Mouse (Mus musculus): ENCODE results near the gene Olfr160. TPM values are rescaled to one million over a fixed set of nuclear protein-coding genes. Genes with fewer than 3 reads are reported as not detected.

Olfr160 gene
- polyA plus RNA-seq (2016; fragmentation: Nextera tagmentation; extraction: Ambion mirVana), result not detected in 2 replicates

GRCm38 (mm10) chr9:37716150-37716549 lies at the start of gene Olfr160:
Gene Olfr160, minus strand, starts transcription at chr9:37716250.
- 95% methylated on average over 1 of the region's 1 CpGs for WGBS
- no peaks in the 10 kb centered on the region for H3K36me3 ChIP-seq (replicated peaks)
- H3K4me2 ChIP-seq, result no peak within 1 kb of the TSS
- no peak for ATAC-seq (ENCODE audit: low FRiP score)
- no peaks in the 10 kb centered on the region for H3K9me3 ChIP-seq
- no peak within 1 kb of the TSS for H3K27ac ChIP-seq
- no peaks in the 10 kb centered on the region for H3K27me3 ChIP-seq
- H3K9ac ChIP-seq, result no peak within 1 kb of the TSS
- no peak within 1 kb of the TSS for H3K4me3 ChIP-seq (replicated peaks)
- no peaks in the 10 kb centered on the region for H3K4me1 ChIP-seq

- H3K27ac ChIP-seq, result no peak overlapping the region
- H3K4me1 ChIP-seq, result no peaks in the 10 kb centered on the region
- no peak overlapping the region for H3K4me3 ChIP-seq (replicated peaks)
- H3K9me3 ChIP-seq, result no peaks in the 10 kb centered on the region
- no peaks in the 10 kb centered on the region for H3K27me3 ChIP-seq
- no peak for ATAC-seq (ENCODE audit: low FRiP score)
- no peak overlapping the region for H3K9ac ChIP-seq
- H3K36me3 ChIP-seq (replicated peaks), result no peaks in the 10 kb centered on the region
- H3K4me2 ChIP-seq, result no peak overlapping the region
- WGBS, result 59% methylated on average over 2 of the region's 2 CpGs
Measured at GRCm38 (mm10) chr9:37762541-37762940, 46.5 kb upstream of the Olfr160 start.

- H3K27me3 ChIP-seq, result no peaks in the 10 kb centered on the region
- ATAC-seq (ENCODE audit: low FRiP score), result no peak
- H3K4me3 ChIP-seq (replicated peaks), result no peak overlapping the region
- no peak overlapping the region for H3K9ac ChIP-seq
- whole genome bisulfite sequencing, result 77% methylated on average over 2 of the region's 2 CpGs
- H3K36me3 ChIP-seq (replicated peaks), result no peaks in the 10 kb centered on the region
- no peak overlapping the region for H3K27ac ChIP-seq
- H3K9me3 ChIP-seq, result no peaks in the 10 kb centered on the region
- H3K4me2 ChIP-seq, result no peak overlapping the region
- H3K4me1 ChIP-seq, result no peaks in the 10 kb centered on the region
Measured at GRCm38 (mm10) chr9:37761728-37762127, 45.7 kb upstream of the Olfr160 start.

- WGBS, result 68% methylated on average over 4 of the region's 4 CpGs
- H3K27ac ChIP-seq, result no peak overlapping the region
- ATAC-seq (ENCODE audit: low FRiP score), result no peak
- H3K9me3 ChIP-seq, result no peaks in the 10 kb centered on the region
- peaks cover 12% of the 10 kb centered on the region for H3K4me1 ChIP-seq
- H3K9ac ChIP-seq, result no peak overlapping the region
- H3K27me3 ChIP-seq, result no peaks in the 10 kb centered on the region
- H3K36me3 ChIP-seq (replicated peaks), result no peaks in the 10 kb centered on the region
- H3K4me2 ChIP-seq, result no peak overlapping the region
- no peak overlapping the region for H3K4me3 ChIP-seq (replicated peaks)
Measured at GRCm38 (mm10) chr9:37752006-37752405, 36.0 kb upstream of the Olfr160 start.

- no peaks in the 10 kb centered on the region for H3K9me3 ChIP-seq
- no peak overlapping the region for H3K4me2 ChIP-seq
- ATAC-seq (ENCODE audit: low FRiP score), result no peak
- no peaks in the 10 kb centered on the region for H3K27me3 ChIP-seq
- no peak overlapping the region for H3K9ac ChIP-seq
- H3K36me3 ChIP-seq (replicated peaks), result no peaks in the 10 kb centered on the region
- WGBS, result 65% methylated on average over 2 of the region's 2 CpGs
- H3K4me3 ChIP-seq (replicated peaks), result no peak overlapping the region
- no peak overlapping the region for H3K27ac ChIP-seq
- peaks cover 12% of the 10 kb centered on the region for H3K4me1 ChIP-seq
Measured at GRCm38 (mm10) chr9:37751467-37751866, 35.4 kb upstream of the Olfr160 start.

- Histone ChIP-seq H3K27ac (no peak overlapping the region), H3K4me2 (peak overlapping the region; percentile 29), H3K4me1 (peaks cover 12% of the 10 kb centered on the region), H3K27me3 (no peaks in the 10 kb centered on the region), H3K4me3 (replicated peaks) (no peak overlapping the region), H3K9me3 (no peaks in the 10 kb centered on the region), H3K36me3 (replicated peaks) (no peaks in the 10 kb centered on the region), H3K9ac (no peak overlapping the region)
- peak; percentile 77 for ATAC-seq (ENCODE audit: low FRiP score)
- 13% methylated on average over 7 of the region's 7 CpGs for WGBS
Measured at GRCm38 (mm10) chr9:37750319-37751075, 34.4 kb upstream of the Olfr160 start.

- Histone ChIP-seq H3K27ac (no peak within 1 kb of the TSS), H3K4me1 (peaks cover under 1% of the 10 kb centered on the region; the same call in 1 of the 2 replicates), H3K9me3 (no peaks in the 10 kb centered on the region), H3K9ac (no peak within 1 kb of the TSS), H3K4me3 (replicated peaks) (no peak within 1 kb of the TSS), H3K27me3 (no peaks in the 10 kb centered on the region), H3K4me2 (no peak within 1 kb of the TSS), H3K36me3 (replicated peaks) (no peaks in the 10 kb centered on the region)
- no peak for ATAC-seq (ENCODE audit: low FRiP score)
Measured at GRCm38 (mm10) chr9:37744806-37745205, 28.8 kb upstream of the Olfr160 start, which contains the start of gene Olfr874. Gene Olfr874, plus strand, starts transcription at chr9:37745106.

GRCm38 (mm10) chr9:37734310-37734709 lies 18.3 kb upstream of the Olfr160 start:
- H3K4me1 ChIP-seq, result no peaks in the 10 kb centered on the region
- H3K4me2 ChIP-seq, result no peak overlapping the region
- no peak overlapping the region for H3K27ac ChIP-seq
- no peak overlapping the region for H3K9ac ChIP-seq
- no peak for ATAC-seq (ENCODE audit: low FRiP score)
- no peaks in the 10 kb centered on the region for H3K27me3 ChIP-seq
- H3K36me3 ChIP-seq (replicated peaks), result no peaks in the 10 kb centered on the region
- WGBS, result 93% methylated on average over 1 of the region's 1 CpGs
- no peak overlapping the region for H3K4me3 ChIP-seq (replicated peaks)
- H3K9me3 ChIP-seq, result no peaks in the 10 kb centered on the region

GRCm38 (mm10) chr9:37689970-37690686 lies 25.9 kb downstream of the Olfr160 start:
- Histone ChIP-seq H3K4me1 (no peaks in the 10 kb centered on the region; the same call in 1 of the 2 replicates), H3K36me3 (replicated peaks) (no peaks in the 10 kb centered on the region), H3K27ac (no peak overlapping the region), H3K27me3 (no peaks in the 10 kb centered on the region), H3K4me2 (no peak overlapping the region), H3K4me3 (replicated peaks) (no peak overlapping the region), H3K9ac (no peak overlapping the region), H3K9me3 (no peaks in the 10 kb centered on the region)
- ATAC-seq (ENCODE audit: low FRiP score), result 0 out of 2 replicates have a peak, but pooled peaks have one; percentile 23
- WGBS, result 44% methylated on average over 5 of the region's 5 CpGs

- Histone ChIP-seq H3K27ac (no peak overlapping the region), H3K9ac (no peak overlapping the region), H3K27me3 (no peaks in the 10 kb centered on the region), H3K9me3 (no peaks in the 10 kb centered on the region), H3K4me1 (no peaks in the 10 kb centered on the region; the same call in 1 of the 2 replicates), H3K4me2 (no peak overlapping the region), H3K36me3 (replicated peaks) (no peaks in the 10 kb centered on the region), H3K4me3 (replicated peaks) (no peak overlapping the region)
- ATAC-seq (ENCODE audit: low FRiP score), result no peak
- 43% methylated on average over 3 of the region's 3 CpGs for WGBS
Measured at GRCm38 (mm10) chr9:37687941-37688303, 28.1 kb downstream of the Olfr160 start.

- 73% methylated on average over 3 of the region's 3 CpGs for WGBS
- Histone ChIP-seq H3K9ac (no peak overlapping the region), H3K27me3 (no peaks in the 10 kb centered on the region), H3K4me2 (no peak overlapping the region), H3K4me3 (replicated peaks) (no peak overlapping the region), H3K27ac (no peak overlapping the region), H3K36me3 (replicated peaks) (no peaks in the 10 kb centered on the region), H3K9me3 (no peaks in the 10 kb centered on the region), H3K4me1 (no peaks in the 10 kb centered on the region; the same call in 1 of the 2 replicates)
- no peak for ATAC-seq (ENCODE audit: low FRiP score)
Measured at GRCm38 (mm10) chr9:37687288-37687940, 28.6 kb downstream of the Olfr160 start.

GRCm38 (mm10) chr9:37681123-37681522 lies 34.9 kb downstream of the Olfr160 start:
- Histone ChIP-seq H3K9ac (no peak overlapping the region), H3K36me3 (replicated peaks) (no peaks in the 10 kb centered on the region), H3K4me1 (no peaks in the 10 kb centered on the region), H3K4me3 (replicated peaks) (no peak overlapping the region), H3K4me2 (no peak overlapping the region), H3K9me3 (no peaks in the 10 kb centered on the region), H3K27ac (no peak overlapping the region), H3K27me3 (no peaks in the 10 kb centered on the region)
- WGBS, result 89% methylated on average over 1 of the region's 1 CpGs
- ATAC-seq (ENCODE audit: low FRiP score), result no peak
